Mouse (Mus musculus): ENCODE data around the gene Fam19a1.

DNA sequence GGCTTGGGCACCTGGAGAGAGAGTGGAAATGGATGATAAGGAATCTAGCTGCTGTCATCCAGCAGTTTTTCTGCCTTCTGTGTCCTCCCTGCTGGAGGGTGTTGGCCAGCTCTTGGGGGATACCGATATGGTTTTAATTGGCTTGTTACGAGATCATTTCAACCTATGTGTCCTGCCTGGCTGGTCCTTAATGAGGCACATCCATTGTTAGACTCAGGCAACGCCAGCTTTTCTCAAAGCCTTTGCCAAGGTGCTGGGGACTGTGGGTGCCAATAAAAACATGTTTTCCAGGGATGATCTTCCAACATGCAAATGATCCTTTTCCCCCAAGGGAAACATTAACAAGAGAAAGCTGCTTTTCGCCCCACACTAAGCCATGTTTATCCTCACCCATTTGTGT is 266.3 kb downstream of the Fam19a1 start:
- TF ChIP-seq POLR2A (IDR thresholded peaks at IDR 0.05; ENCODE audit: borderline replicate concordance, control insufficient read depth, low read depth, low read length) (no peak), CTCF (IDR thresholded peaks at IDR 0.05; ENCODE audit: control insufficient read depth, insufficient read depth, low read length) (no peak)

All from bone marrow, adult 2 months (tissue).